Mouse (Mus musculus): ENCODE measurements around the gene Cnot6l.

DNA sequence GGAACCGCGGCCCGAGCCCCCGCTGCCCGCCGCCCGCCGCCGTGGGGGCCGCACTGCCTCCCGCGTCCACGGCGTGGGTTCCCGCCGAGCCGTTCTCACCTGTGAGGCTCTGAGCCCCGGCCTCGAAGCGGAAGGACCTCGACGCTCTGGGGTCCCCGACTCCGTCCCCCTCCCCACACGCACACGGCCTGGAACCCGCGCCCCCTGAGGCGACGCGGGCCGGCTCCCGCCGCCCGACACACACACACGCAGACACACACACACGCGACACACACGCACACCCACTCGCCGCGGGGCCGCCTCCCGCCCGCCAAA lies 2.8 kb downstream of the Cnot6l start:
- no peak for TF ChIP-seq CTCF (IDR thresholded peaks at IDR 0.05; ENCODE audit: low read depth)
- no peak for TF ChIP-seq EP300 (IDR thresholded peaks at IDR 0.05; ENCODE audit: low read depth)
